Mouse (Mus musculus): ENCODE measurements at regions not wholly inside any gene's neighbourhood (a gene's known extent, or its start where the extent isn't known, plus 50 kb on each side); places are given as distances from the start of the nearest gene placed in this dataset.

- no peaks in the 10 kb centered on the region for H3K79me2 ChIP-seq (ENCODE audit: control insufficient read depth, insufficient read depth)
- TF ChIP-seq E2F4 (IDR thresholded peaks at IDR 0.05; ENCODE audit: insufficient read depth) (no peak), SRF (IDR thresholded peaks at IDR 0.05; ENCODE audit: control insufficient read depth, insufficient read length, low read depth) (no peak), POLR2AphosphoS2 (IDR thresholded peaks at IDR 0.05; ENCODE audit: insufficient read length, low read depth) (no peak), MYOD1 (IDR thresholded peaks at IDR 0.05; ENCODE audit: control insufficient read depth in 1 of 3, insufficient read length in 2 of 3, low read depth in 2 of 3) (no peak), TCF12 (IDR thresholded peaks at IDR 0.05; ENCODE audit: insufficient read depth, poor library complexity, severe bottlenecking) (no peak), REST (IDR thresholded peaks at IDR 0.05; ENCODE audit: insufficient read depth, insufficient read length) (no peak), TCF3 (IDR thresholded peaks at IDR 0.05; ENCODE audit: insufficient read length, low read depth) (no peak)
- no peak overlapping the region for H3K4me3 ChIP-seq
- H3K4me2 ChIP-seq (ENCODE audit: low read depth) = no peak overlapping the region
- no peaks in the 10 kb centered on the region for H3K27me3 ChIP-seq (ENCODE audit: control insufficient read depth, insufficient read depth, insufficient read length)
- H3K36me3 ChIP-seq (ENCODE audit: control insufficient read depth, insufficient read depth) = no peaks in the 10 kb centered on the region
- no peak overlapping the region for H3ac ChIP-seq (ENCODE audit: control insufficient read depth, insufficient read length)
These were observed 336.2 kb downstream of the Pdcd6ip start for GRCm38 (mm10) chr9:113371718-113372306.

DNA sequence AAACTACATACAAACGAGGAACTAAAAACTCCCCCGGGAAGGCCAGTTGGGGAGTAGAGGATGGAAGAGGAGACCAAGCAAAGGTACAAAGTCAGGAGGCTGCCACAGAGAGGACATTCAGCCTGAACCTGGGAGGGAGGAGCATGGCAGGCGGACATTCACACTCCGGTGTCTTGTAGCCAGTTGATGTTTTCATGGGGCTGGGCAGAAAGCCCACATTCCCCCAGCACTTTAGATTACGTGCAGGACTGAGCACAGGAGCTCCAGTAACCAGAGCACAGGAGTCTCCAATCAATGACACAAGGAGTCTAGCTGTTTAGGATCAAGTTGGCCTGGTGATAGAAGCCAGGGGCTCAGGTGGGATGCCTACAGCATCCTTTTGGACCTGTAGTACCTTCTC, 360.1 kb downstream of the Pdcd6ip start:
- TF ChIP-seq MAX (IDR thresholded peaks at IDR 0.05; ENCODE audit: low read depth) = no peak
- TF ChIP-seq E2F4 (IDR thresholded peaks at IDR 0.05; ENCODE audit: insufficient read depth) = no peak
- TF ChIP-seq MYOG (IDR thresholded peaks at IDR 0.05; ENCODE audit: control insufficient read depth in 1 of 3, insufficient read depth in 1 of 3, insufficient read length in 2 of 3, low read depth in 2 of 3) = no peak
- no peak for TF ChIP-seq TCF3 (IDR thresholded peaks at IDR 0.05; ENCODE audit: insufficient read length, low read depth)
- TF ChIP-seq CEBPB (IDR thresholded peaks at IDR 0.05; ENCODE audit: insufficient read depth, poor library complexity, severe bottlenecking) = no peak
- TF ChIP-seq USF1 (IDR thresholded peaks at IDR 0.05; ENCODE audit: low read depth) = no peak
- no peak for TF ChIP-seq SRF (IDR thresholded peaks at IDR 0.05; ENCODE audit: control insufficient read depth, insufficient read length, low read depth)
- no peak for TF ChIP-seq MYOD1 (IDR thresholded peaks at IDR 0.05; ENCODE audit: control insufficient read depth in 1 of 3, insufficient read length in 2 of 3, low read depth in 2 of 3)
- TF ChIP-seq TCF12 (IDR thresholded peaks at IDR 0.05; ENCODE audit: insufficient read depth, poor library complexity, severe bottlenecking) = no peak
- TF ChIP-seq POLR2A (IDR thresholded peaks at IDR 0.05; ENCODE audit: insufficient read length, low read depth) = no peak
- no peak for TF ChIP-seq POLR2AphosphoS2 (IDR thresholded peaks at IDR 0.05; ENCODE audit: insufficient read length, low read depth)
- no peak for TF ChIP-seq REST (IDR thresholded peaks at IDR 0.05; ENCODE audit: insufficient read depth, insufficient read length)
- H3K79me2 ChIP-seq (ENCODE audit: control insufficient read depth, insufficient read depth) = no peaks in the 10 kb centered on the region
- H3K4me2 ChIP-seq (ENCODE audit: low read depth) = no peak overlapping the region
- H3K36me3 ChIP-seq (ENCODE audit: control insufficient read depth, insufficient read depth) = no peaks in the 10 kb centered on the region
- no peak overlapping the region for H3ac ChIP-seq (ENCODE audit: control insufficient read depth, insufficient read length)
- H3K27me3 ChIP-seq (ENCODE audit: control insufficient read depth, insufficient read depth, insufficient read length) = no peaks in the 10 kb centered on the region
- no peak overlapping the region for H3K4me3 ChIP-seq

GRCm38 (mm10) chr9:113346531-113346930, 361.5 kb downstream of the Pdcd6ip start:
- H3K4me2 ChIP-seq (ENCODE audit: low read depth) = no peak overlapping the region
- TF ChIP-seq POLR2A (IDR thresholded peaks at IDR 0.05; ENCODE audit: insufficient read length, low read depth) (no peak), MYOD1 (IDR thresholded peaks at IDR 0.05; ENCODE audit: control insufficient read depth in 1 of 3, insufficient read length in 2 of 3, low read depth in 2 of 3) (no peak), REST (IDR thresholded peaks at IDR 0.05; ENCODE audit: insufficient read depth, insufficient read length) (no peak), MYOG (IDR thresholded peaks at IDR 0.05; ENCODE audit: control insufficient read depth in 1 of 3, insufficient read depth in 1 of 3, insufficient read length in 2 of 3, low read depth in 2 of 3) (no peak), TCF3 (IDR thresholded peaks at IDR 0.05; ENCODE audit: insufficient read length, low read depth) (no peak), USF1 (IDR thresholded peaks at IDR 0.05; ENCODE audit: low read depth) (no peak), CEBPB (IDR thresholded peaks at IDR 0.05; ENCODE audit: insufficient read depth, poor library complexity, severe bottlenecking) (no peak)

GRCm38 (mm10) chr9:113342131-113342530, 365.9 kb downstream of the Pdcd6ip start:
- Histone ChIP-seq H3K27me3 (ENCODE audit: control insufficient read depth, insufficient read depth, insufficient read length) (no peaks in the 10 kb centered on the region), H3ac (ENCODE audit: control insufficient read depth, insufficient read length) (no peak overlapping the region), H3K79me2 (ENCODE audit: control insufficient read depth, insufficient read depth) (no peaks in the 10 kb centered on the region), H3K4me2 (ENCODE audit: low read depth) (no peak overlapping the region), H3K4me3 (no peak overlapping the region), H3K36me3 (ENCODE audit: control insufficient read depth, insufficient read depth) (no peaks in the 10 kb centered on the region)
- no peak for TF ChIP-seq TCF3 (IDR thresholded peaks at IDR 0.05; ENCODE audit: insufficient read length, low read depth)
- TF ChIP-seq POLR2AphosphoS2 (IDR thresholded peaks at IDR 0.05; ENCODE audit: insufficient read length, low read depth) = no peak
- TF ChIP-seq MYOG (IDR thresholded peaks at IDR 0.05; ENCODE audit: control insufficient read depth in 1 of 3, insufficient read depth in 1 of 3, insufficient read length in 2 of 3, low read depth in 2 of 3) = no peak
- no peak for TF ChIP-seq CEBPB (IDR thresholded peaks at IDR 0.05; ENCODE audit: insufficient read depth, poor library complexity, severe bottlenecking)
- TF ChIP-seq TCF12 (IDR thresholded peaks at IDR 0.05; ENCODE audit: insufficient read depth, poor library complexity, severe bottlenecking) = no peak
- no peak for TF ChIP-seq POLR2A (IDR thresholded peaks at IDR 0.05; ENCODE audit: insufficient read length, low read depth)
- no peak for TF ChIP-seq SRF (IDR thresholded peaks at IDR 0.05; ENCODE audit: control insufficient read depth, insufficient read length, low read depth)
- TF ChIP-seq E2F4 (IDR thresholded peaks at IDR 0.05; ENCODE audit: insufficient read depth) = no peak
- TF ChIP-seq MAX (IDR thresholded peaks at IDR 0.05; ENCODE audit: low read depth) = no peak
- no peak for TF ChIP-seq REST (IDR thresholded peaks at IDR 0.05; ENCODE audit: insufficient read depth, insufficient read length)
- TF ChIP-seq MYOD1 (IDR thresholded peaks at IDR 0.05; ENCODE audit: control insufficient read depth in 1 of 3, insufficient read length in 2 of 3, low read depth in 2 of 3) = no peak
- TF ChIP-seq USF1 (IDR thresholded peaks at IDR 0.05; ENCODE audit: low read depth) = no peak

More at GRCm38 (mm10) chr9:113346531-113346930, 361.5 kb downstream of the Pdcd6ip start:
- Histone ChIP-seq H3K4me3 (no peak overlapping the region), H3ac (ENCODE audit: control insufficient read depth, insufficient read length) (no peak overlapping the region), H3K27me3 (ENCODE audit: control insufficient read depth, insufficient read depth, insufficient read length) (no peaks in the 10 kb centered on the region), H3K36me3 (ENCODE audit: control insufficient read depth, insufficient read depth) (no peaks in the 10 kb centered on the region), H3K79me2 (ENCODE audit: control insufficient read depth, insufficient read depth) (no peaks in the 10 kb centered on the region)

DNA sequence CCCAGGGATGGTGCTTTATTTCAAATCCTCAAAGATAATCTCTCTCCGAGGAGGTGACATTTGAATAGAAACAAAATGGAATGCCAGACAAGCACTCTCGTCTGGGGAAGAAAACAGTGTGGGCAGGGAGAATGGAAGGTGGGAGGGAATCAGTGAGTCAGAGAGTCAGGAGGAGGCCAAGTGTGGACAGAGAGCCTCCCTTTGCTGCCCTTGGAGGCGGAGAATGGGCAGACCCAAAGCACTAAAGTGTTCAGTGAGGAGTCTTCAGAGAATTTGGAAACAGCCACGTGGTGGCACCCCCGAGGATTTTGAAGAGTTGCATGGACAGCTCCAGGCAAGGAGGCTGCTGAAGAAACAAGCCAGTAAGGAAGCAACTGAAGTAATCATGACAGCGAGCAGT, 367.2 kb downstream of the Pdcd6ip start:
- TF ChIP-seq REST (IDR thresholded peaks at IDR 0.05; ENCODE audit: insufficient read depth, insufficient read length) (no peak), MYOD1 (IDR thresholded peaks at IDR 0.05; ENCODE audit: control insufficient read depth in 1 of 3, insufficient read length in 2 of 3, low read depth in 2 of 3) (no peak), E2F4 (IDR thresholded peaks at IDR 0.05; ENCODE audit: insufficient read depth) (no peak), MAX (IDR thresholded peaks at IDR 0.05; ENCODE audit: low read depth) (no peak), POLR2A (IDR thresholded peaks at IDR 0.05; ENCODE audit: insufficient read length, low read depth) (no peak), POLR2AphosphoS2 (IDR thresholded peaks at IDR 0.05; ENCODE audit: insufficient read length, low read depth) (no peak)
- H3ac ChIP-seq (ENCODE audit: control insufficient read depth, insufficient read length) = no peak overlapping the region
- no peak overlapping the region for H3K4me3 ChIP-seq
- H3K4me2 ChIP-seq (ENCODE audit: low read depth) = no peak overlapping the region
- no peaks in the 10 kb centered on the region for H3K27me3 ChIP-seq (ENCODE audit: control insufficient read depth, insufficient read depth, insufficient read length)
- no peaks in the 10 kb centered on the region for H3K79me2 ChIP-seq (ENCODE audit: control insufficient read depth, insufficient read depth)
- H3K36me3 ChIP-seq (ENCODE audit: control insufficient read depth, insufficient read depth) = no peaks in the 10 kb centered on the region

All from myocyte (in vitro differentiated cells).